Mouse (Mus musculus) left cerebral cortex, adult 9 months (tissue): ENCODE measurements around the gene Cubn.

Source experiments
- DNase-seq, 2 experiments: peaks; one replicate each; pipeline ENCODE4 v3.0.0; 2022; ENCODE audit warnings: low spot score in 2 of 2

Gene Cubn

GRCm38 (mm10) chr2:13408333-13408732, 83.3 kb downstream of the Cubn start:
- no peak for DNase-seq

DNA sequence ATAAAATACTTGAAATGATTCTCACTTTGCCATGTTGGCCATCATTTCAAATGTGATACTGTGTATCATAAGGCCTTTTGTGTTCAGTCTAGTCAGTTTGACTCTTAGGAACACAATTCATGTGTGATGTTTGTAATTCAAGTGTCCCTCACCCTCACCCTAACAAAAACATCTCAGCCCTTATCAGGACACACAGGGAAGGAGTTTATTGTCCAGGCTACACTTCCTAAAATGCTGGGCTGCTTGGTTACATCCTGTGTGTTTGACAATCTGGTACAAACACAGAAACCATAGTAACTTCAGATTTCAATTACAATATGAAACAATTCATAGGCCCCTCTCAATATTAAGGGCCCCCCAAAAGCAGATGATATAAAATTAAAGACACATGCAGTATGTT, 83.9 kb downstream of the Cubn start:
- DNase-seq = no peak

GRCm38 (mm10) chr2:13407272-13407671, 84.3 kb downstream of the Cubn start:
- DNase-seq = peak in 1 of 2 experiments; percentile 8

DNA sequence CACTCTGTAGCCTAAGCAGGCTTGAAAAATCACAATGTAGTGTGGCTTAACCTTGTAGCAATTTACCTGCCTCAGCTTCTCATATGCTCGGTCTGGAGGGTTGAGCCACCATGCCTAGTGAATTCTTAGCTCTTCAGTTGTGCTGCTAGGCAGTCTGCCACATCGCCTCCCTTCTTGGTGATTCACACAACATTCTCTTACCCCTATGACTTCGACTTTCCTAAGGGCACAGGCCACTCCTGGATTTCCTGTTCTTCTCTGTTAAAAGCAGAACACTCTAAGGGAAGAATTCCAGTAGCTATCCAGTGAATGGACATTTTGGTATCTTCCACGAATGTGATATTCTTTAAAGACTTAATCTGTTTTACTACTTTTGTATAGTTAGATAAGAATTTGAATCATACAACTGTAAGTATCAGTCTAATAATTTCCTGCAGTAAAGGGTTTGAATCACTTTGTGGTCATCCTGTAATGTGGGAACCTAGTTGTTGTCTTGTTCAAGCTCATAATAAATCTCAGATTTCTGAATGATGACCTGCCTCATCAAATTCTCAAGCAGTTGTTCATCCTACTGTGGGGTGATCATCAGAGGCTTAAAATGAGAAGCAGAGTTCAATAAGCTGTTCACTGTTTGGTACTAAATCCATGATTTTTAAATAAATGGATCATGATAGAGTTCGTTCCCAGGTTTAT, 86.5 kb downstream of the Cubn start:
- no peak for DNase-seq

DNA sequence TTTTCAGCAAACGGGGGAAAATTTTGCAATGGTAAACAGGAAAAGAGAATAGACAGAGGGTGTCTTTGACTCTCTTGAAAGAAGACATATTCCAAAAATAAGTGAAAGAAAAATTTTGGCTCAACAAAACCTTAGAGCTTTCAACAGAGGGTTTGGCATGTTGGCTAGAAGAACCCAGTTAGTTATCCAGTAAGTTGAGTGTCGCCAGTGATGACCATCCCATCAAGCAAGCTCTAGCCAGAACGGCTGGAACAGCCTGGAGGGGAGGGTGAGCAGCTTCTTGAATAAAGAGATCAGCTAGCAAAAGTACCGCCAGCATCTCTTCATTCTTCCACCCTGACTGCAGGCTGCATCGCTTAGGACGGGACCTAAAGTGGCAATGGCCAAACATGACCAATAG, 90.8 kb downstream of the Cubn start:
- no peak for DNase-seq

- DNase-seq = no peak
Measured at GRCm38 (mm10) chr2:13399480-13400072, 92.0 kb downstream of the Cubn start.

DNA sequence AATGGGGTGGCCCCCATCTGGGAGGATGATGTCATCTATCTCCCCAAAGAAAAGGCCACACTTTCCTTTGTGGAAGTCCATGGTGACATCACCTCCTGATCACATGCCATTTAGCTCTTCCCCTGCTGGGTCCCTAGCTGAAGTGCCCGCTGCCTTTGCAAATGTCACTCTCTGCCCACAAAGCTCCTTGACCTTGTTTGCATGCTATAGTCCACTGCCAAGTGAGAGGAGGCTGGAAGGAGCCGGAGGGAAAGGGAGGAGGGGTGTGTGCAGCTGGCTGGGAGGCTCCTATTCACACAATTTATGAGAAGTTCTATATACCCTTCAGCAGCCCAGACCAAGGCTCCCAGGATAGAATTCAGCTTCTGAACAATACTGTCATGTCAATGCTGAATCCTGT, 92.7 kb downstream of the Cubn start:
- no peak for DNase-seq

DNA sequence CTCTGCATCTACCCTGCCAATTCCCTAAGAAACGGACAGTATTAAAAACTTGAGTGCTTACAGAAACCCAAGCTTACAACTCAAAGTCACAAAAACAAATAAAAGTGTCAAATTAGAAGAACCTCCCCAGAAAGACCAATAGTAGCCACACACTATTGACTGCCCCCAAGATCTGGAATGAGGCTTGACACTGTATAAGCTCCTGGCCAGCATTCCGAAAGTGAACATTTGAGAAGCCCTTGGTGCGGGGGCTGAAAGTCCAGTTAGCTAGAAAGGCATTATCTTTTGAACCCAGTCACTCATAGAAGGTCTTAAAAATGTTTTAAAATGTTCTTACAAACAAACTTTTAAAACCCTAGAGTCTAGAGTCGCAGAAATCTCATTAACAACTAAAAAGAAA, 93.1 kb downstream of the Cubn start:
- DNase-seq = no peak

DNA sequence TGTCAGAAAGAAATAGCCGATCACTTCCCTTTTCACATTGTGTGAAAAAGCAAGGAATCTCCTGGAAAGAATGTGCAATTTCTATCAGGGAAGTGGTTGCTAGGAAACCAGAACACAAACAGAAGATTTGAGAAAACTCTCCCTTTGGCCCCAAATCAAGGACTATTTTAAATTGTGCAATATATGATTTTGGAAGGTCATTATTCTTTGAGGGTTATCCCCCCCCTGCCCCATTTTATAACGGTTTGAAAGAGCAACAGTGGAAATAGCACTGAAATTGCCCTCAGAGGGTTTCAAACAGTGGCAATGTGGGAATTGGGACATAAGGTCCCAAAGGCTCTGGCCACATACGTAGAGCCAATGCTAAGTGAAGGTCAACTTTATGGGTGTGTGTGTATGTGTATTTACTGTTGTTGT, 95.5 kb downstream of the Cubn start:
- no peak for DNase-seq

DNA sequence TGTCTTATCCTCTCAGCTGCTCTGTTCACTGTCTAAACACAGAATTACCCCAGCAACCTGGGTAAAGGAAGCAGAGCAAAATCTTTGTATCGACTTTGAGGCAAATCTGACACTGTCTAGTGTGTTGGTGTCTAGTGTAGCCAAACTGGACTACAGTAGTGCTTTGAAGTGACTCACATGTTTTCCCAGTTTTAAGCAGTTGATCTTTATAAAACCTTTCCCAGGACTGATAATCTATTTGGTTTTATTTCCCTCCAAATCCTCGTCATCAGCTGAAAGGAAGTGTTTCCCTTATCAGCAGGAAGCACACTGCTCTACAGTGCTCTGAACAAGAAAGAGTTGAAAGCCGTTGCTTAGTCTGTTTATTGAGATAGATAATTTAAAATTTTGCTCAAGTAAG, 100.6 kb downstream of the Cubn start:
- no peak for DNase-seq

DNA sequence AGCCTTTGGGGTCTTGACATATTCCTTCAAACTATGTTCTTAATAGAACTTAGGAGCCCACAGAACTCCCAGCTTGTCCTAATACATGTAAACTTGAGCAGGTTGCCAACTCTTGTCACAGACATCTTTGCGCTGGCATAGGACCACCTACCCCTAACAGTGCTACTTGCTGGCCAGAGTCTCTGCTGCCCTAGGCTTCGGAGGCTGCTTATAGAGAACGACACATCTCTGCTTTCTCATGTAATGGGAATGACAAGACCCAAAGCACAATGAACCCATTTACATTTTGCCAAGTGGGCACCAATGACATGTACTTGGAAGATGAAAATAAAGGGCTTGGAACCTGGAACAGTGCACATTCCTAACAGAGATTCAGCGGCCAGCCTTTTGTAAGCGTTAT, 105.0 kb downstream of the Cubn start:
- no peak for DNase-seq

- no peak for DNase-seq
Measured at GRCm38 (mm10) chr2:13385542-13386345, 105.9 kb downstream of the Cubn start.

GRCm38 (mm10) chr2:13384775-13385541, 106.7 kb downstream of the Cubn start:
- no peak for DNase-seq

DNA sequence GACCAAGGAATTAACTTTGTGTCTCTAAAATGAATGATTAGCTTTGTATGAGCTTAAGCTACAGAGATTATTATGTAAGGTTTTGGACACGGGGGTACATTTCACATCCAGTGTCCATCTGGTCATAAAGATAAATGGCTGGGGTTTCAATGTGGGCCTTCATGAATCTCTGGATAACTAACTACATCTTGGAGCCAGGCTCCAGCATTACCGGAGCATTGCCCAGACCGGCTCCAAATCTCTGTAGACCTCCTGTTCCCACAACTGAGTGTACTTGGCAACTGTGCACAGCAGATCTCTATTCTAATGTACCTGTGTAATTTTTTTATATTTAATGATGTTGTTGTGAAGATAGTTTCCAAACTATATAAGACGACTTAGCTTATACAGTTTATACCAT, 115.4 kb downstream of the Cubn start:
- DNase-seq = no peak

DNA sequence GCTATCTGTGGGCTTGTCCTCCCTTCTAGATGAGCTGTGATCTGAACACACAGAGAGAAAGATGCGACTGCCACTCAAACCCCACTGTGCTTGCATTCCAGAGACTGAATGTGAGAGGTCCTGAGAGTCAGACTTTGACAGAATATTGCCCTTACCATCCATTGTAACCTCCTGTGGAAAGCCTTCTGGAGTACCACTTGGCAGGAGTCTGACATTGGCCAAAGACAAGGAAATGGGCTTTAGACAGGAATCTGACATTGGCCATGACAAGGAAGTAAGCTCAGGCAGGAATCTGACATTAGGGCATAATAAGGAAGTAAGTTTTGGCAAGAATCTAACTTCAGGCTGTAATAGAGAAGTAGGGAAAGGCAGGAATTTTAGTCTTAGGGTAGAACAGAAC, 118.3 kb downstream of the Cubn start:
- DNase-seq = no peak

DNA sequence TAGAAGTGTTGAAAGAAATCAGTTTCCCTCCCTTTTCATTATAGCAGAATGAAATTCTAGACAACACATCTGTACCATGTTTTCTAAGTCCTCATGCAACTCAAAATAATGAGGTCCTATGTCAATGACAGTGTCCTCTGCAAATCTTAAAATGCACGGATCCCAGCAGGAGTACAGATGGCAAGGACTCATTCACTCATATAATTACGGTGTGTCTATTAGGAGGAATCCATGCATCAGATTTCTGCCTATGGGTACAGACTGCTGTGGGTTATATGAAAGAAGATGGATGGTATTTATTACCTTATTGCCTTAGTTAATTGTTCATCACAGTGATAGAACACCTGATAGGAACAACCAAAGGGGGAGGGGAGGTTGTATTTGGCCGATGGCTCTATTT, 118.8 kb downstream of the Cubn start:
- DNase-seq = no peak

GRCm38 (mm10) chr2:13372256-13372824, 119.3 kb downstream of the Cubn start:
- DNase-seq = no peak

DNA sequence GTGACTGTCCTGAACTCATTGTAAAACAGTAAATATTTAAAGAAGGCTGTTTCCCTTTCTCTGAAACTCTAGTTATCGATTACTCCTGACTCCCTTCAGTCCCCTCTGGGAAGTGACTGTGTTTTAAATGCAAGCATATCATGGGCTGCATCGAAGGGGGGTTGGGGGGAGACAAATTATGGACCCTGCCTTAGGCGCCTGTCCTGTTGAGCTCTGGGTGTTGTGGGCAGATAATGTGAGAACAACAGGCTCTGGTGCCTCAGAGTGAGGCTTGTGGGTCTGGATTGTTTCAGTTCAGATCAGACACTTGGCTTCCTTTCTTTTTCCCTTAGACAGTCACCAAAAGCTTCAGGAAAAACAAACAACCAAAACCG, 119.8 kb downstream of the Cubn start:
- no peak for DNase-seq

- no peak for DNase-seq
Measured at GRCm38 (mm10) chr2:13371072-13371796, 120.4 kb downstream of the Cubn start.

DNA sequence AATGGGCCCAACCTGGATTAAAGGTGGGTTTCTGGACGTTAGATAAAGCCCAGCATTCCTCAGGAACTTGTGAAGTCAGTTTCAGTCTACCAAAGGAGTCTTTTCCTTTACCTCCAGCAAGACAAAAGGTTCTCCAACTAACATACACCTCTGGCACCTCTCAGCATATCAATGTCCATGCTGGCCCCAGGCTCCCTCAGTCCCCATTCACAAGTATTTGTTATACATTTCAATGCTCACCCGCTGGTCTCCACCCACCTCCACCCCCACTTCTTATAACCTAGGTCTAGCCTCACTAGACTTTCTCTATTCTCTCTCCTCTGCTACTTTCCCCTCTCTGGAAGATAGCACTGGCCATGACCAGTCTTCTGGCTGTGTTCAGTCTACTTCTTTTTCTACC, 121.1 kb downstream of the Cubn start:
- no peak for DNase-seq

DNA sequence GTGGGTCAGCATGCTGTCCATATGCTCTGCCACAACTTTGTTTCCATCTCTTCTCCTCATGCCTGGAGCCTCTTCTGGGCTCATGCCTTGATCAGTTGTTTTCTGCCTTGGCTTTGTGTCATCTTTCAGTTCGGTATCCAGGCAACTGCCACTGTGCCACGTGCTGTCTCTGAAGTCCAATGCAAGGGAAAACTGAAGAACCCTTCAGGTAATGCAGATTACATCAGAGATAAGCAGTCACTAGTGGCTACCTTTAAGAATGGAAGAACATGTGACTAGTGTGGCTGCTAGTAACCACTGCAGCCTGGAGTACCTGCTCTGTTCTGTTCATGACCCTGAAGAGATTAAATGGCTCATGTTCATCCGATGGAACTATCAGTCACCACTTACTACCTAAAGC, 123.1 kb downstream of the Cubn start:
- DNase-seq = no peak
